Mouse (Mus musculus) embryonic facial prominence, embryonic 15.5 days (tissue): ENCODE data around the gene Axdnd1. TPM values are rescaled to one million over a fixed set of nuclear protein-coding genes. Genes with fewer than 3 reads are reported as not detected.

Source experiments
- ATAC-seq: fragments of 200-750 bp; cut with Nextera tagmentation; 2 replicates; pipeline ENCODE4 v1.8.0; 2017; ENCODE audit warnings: low read depth, moderate TSS enrichment; ENCODE audit not compliant: insufficient number of reproducible peaks, low FRiP score, low TSS enrichment
- H3K27ac ChIP-seq: fragments of 300-500 bp; sonication (generic); replicated peaks from 2 replicates; pipeline ENCODE4 v1.5.1; 2015; ENCODE audit warnings: mild to moderate bottlenecking, inconsistent platforms
- H3K27me3 ChIP-seq: fragments of 300-500 bp; sonication (generic); 2 replicates; pipeline ENCODE4 v1.6.1; 2015; ENCODE audit warnings: inconsistent platforms
- H3K36me3 ChIP-seq: fragments of 300-500 bp; sonication (generic); 2 replicates; pipeline ENCODE4 v1.6.1; 2015; ENCODE audit warnings: mild to moderate bottlenecking, inconsistent platforms
- H3K4me1 ChIP-seq: fragments of 300-500 bp; sonication (generic); 2 replicates; pipeline ENCODE4 v1.6.1; 2015; ENCODE audit warnings: inconsistent platforms
- H3K4me2 ChIP-seq: fragments of 300-500 bp; sonication (generic); replicated peaks from 2 replicates; pipeline ENCODE4 v1.6.1; 2015; ENCODE audit warnings: mild to moderate bottlenecking, inconsistent platforms
- H3K4me3 ChIP-seq: fragments of 300-500 bp; sonication (generic); replicated peaks from 2 replicates; pipeline ENCODE4 v1.5.1; 2015; ENCODE audit warnings: mild to moderate bottlenecking, inconsistent platforms
- H3K9ac ChIP-seq: fragments of 300-500 bp; sonication (generic); 2 replicates; pipeline ENCODE4 v1.6.1; 2015; ENCODE audit warnings: inconsistent platforms
- H3K9me3 ChIP-seq: fragments of 300-500 bp; sonication (generic); replicated peaks from 2 replicates; pipeline ENCODE4 v1.6.1; 2016; ENCODE audit warnings: inconsistent platforms
- WGBS: fragments of 180-500 bp; shearing (Covaris S2); methylation state at CpG from one replicate; pipeline ENCODE4 v1.1.7; 2015; 5-methylcytosine and 5-hydroxymethylcytosine counted together
- polyA plus RNA-seq: library from polyadenylated mRNA; unstranded; fragments of >200 nt; fragmentation: Nextera tagmentation; extraction: Ambion mirVana; gene quantifications from 2 replicates; pipeline ENCODE4 v1.2.1, GENCODE M21; 2015

Gene Axdnd1
- polyA plus RNA-seq, 1 experiment from 2014 or later, result not detected

GRCm38 (mm10) chr1:156280131-156280530 lies 140.8 kb downstream of the Axdnd1 start:
- no peaks in the 10 kb centered on the region for H3K27me3 ChIP-seq
- no peaks in the 10 kb centered on the region for H3K36me3 ChIP-seq
- 76% methylated on average over 7 of the region's 7 CpGs for WGBS
- ATAC-seq, result no peak
- H3K4me1 ChIP-seq, result no peaks in the 10 kb centered on the region
- H3K9ac ChIP-seq, result no peak overlapping the region
- H3K4me3 ChIP-seq, result no peak overlapping the region
- no peaks in the 10 kb centered on the region for H3K9me3 ChIP-seq
- no peak overlapping the region for H3K4me2 ChIP-seq
- H3K27ac ChIP-seq, result no peak overlapping the region

GRCm38 (mm10) chr1:156273647-156274046 lies 147.3 kb downstream of the Axdnd1 start:
- Histone ChIP-seq H3K9ac (no peak overlapping the region), H3K9me3 (no peaks in the 10 kb centered on the region), H3K4me3 (no peak overlapping the region), H3K4me1 (no peaks in the 10 kb centered on the region), H3K4me2 (no peak overlapping the region), H3K27ac (no peak overlapping the region), H3K36me3 (no peaks in the 10 kb centered on the region), H3K27me3 (no peaks in the 10 kb centered on the region)
- no peak for ATAC-seq
- WGBS, result 54% methylated on average over 7 of the region's 7 CpGs

Other genes starting within 250 kb of the Axdnd1 start
- gene Fam163a, start 216.1 kb downstream of the Axdnd1 start, polyA plus RNA-seq, result 0.32 and 0.43 TPM in 2 replicates
- gene Tdrd5, start 117.5 kb downstream of the Axdnd1 start, polyA plus RNA-seq, result 0.47 and 0.64 TPM in 2 replicates
- gene Nphs2, start 110.4 kb downstream of the Axdnd1 start, polyA plus RNA-seq, result 0.08 TPM in 1 of 2 replicates, not detected in the other
- 928 and 944 TPM in 2 replicates for gene Gm2000, start 55.1 kb downstream of the Axdnd1 start, polyA plus RNA-seq
- gene Soat1, start 53.2 kb upstream of the Axdnd1 start, polyA plus RNA-seq, result 23.1 and 27.0 TPM in 2 replicates
- 0.53 and 0.93 TPM in 2 replicates for gene Gm10031, start 102.9 kb upstream of the Axdnd1 start, polyA plus RNA-seq
- 4.0 and 4.5 TPM in 2 replicates for gene Abl2, start 137.6 kb upstream of the Axdnd1 start, polyA plus RNA-seq